In genomic region chr15:95850546-95850945, GRCm38 (mm10) we compare ENCODE assay signal across 18 mouse cellular contexts. TPM values are rescaled to one million over a fixed set of nuclear protein-coding genes. Genes with fewer than 3 reads are reported as not detected.
A peak's percentile ranks its signal among the peaks of the same experiment; 100 is the strongest.
DNase-seq lines count a peak whose midpoint lies in the region; ATAC-seq lines count a peak whose summit lies in the region.
"Had no signal": no experiment of that assay in that cellular context is flagged by ENCODE, and none has a peak within 500 bp of the region (broad histone marks: within the 10 kb centered on the region; RNA-seq: fewer than 3 reads in every experiment).

No protein-coding gene starts in this region.

- peak; percentile 22 for DNase-seq in A20 (ENCODE audit: low read depth, low spot score)
- no peak for DNase-seq in kidney, postnatal 4 days
- no peak for DNase-seq in kidney, adult 11 months
- DNase-seq in cerebellum, adult 18-20 months, result no peak
- DNase-seq: adrenal gland, adult 2 months; cerebellum, adult 9-10 months; heart, adult 18-20 months; kidney, adult 2 months; lung, postnatal 14 days; spleen, adult 18-20 months; thymus, postnatal 4 days had no signal

- H3K36me3 ChIP-seq in macrophage (ENCODE audit: inconsistent target), result no peaks in the 10 kb centered on the region
- H3K36me3 ChIP-seq in kidney, embryonic 16.5 days (ENCODE audit: insufficient read depth, low read length), result no peaks in the 10 kb centered on the region
- H3K36me3 ChIP-seq: hindbrain, embryonic 12.5 days; limb, embryonic 13.5 days; midbrain, embryonic 13.5 days had no signal

- H3K4me2 ChIP-seq in kidney, embryonic 16.5 days (replicated peaks; ENCODE audit: low read depth, low read length), result no peak overlapping the region
- H3K4me2 ChIP-seq: hindbrain, embryonic 12.5 days; limb, embryonic 13.5 days; midbrain, embryonic 13.5 days had no signal

- peak overlapping the region; percentile 48 for H3K27ac ChIP-seq in macrophage
- H3K27ac ChIP-seq in kidney, embryonic 16.5 days (ENCODE audit: low read length), result no peak overlapping the region
- H3K27ac ChIP-seq: hindbrain, embryonic 12.5 days; limb, embryonic 13.5 days; midbrain, embryonic 13.5 days had no signal

- ATAC-seq in CD4-positive, CD25-positive, alpha-beta regulatory T cell, adult 4 months, result peak; percentile 16
- ATAC-seq in granulocyte monocyte progenitor cell, adult 5-6 weeks (replicated peaks; ENCODE audit: poor library complexity, severe bottlenecking), result peak; percentile 92
- ATAC-seq in kidney, embryonic 16.5 days (ENCODE audit: low FRiP score, low TSS enrichment), result no peak
- ATAC-seq: midbrain, embryonic 13.5 days had no signal

- no peaks in the 10 kb centered on the region for H3K27me3 ChIP-seq in kidney, embryonic 16.5 days (ENCODE audit: insufficient read depth, low read length)
- H3K27me3 ChIP-seq: hindbrain, embryonic 12.5 days; limb, embryonic 13.5 days; midbrain, embryonic 13.5 days had no signal

- 11% methylated on average over 5 of the region's 5 CpGs for WGBS in macrophage (ENCODE audit: missing documents)
- WGBS in kidney, embryonic 16.5 days, result 92% methylated on average over 5 of the region's 5 CpGs

- no peak overlapping the region for H3K9ac ChIP-seq in kidney, embryonic 16.5 days (replicated peaks; ENCODE audit: low read length)
- H3K9ac ChIP-seq: hindbrain, embryonic 12.5 days; limb, embryonic 13.5 days; midbrain, embryonic 13.5 days had no signal

- H3K4me3 ChIP-seq in macrophage (ENCODE audit: inconsistent target), result no peak overlapping the region
- H3K4me3 ChIP-seq in kidney, embryonic 16.5 days (ENCODE audit: low read length), result no peak overlapping the region
- H3K4me3 ChIP-seq: hindbrain, embryonic 12.5 days; limb, embryonic 13.5 days; midbrain, embryonic 13.5 days had no signal

- peaks cover 44% of the 10 kb centered on the region for H3K4me1 ChIP-seq in kidney, embryonic 16.5 days (ENCODE audit: insufficient read depth, low read length)

- no peaks in the 10 kb centered on the region for H3K9me3 ChIP-seq in kidney, embryonic 16.5 days (ENCODE audit: low read length)
- H3K9me3 ChIP-seq: hindbrain, embryonic 12.5 days; limb, embryonic 13.5 days; midbrain, embryonic 13.5 days had no signal

- H3K79me2 ChIP-seq in macrophage (ENCODE audit: inconsistent target), result peaks cover 78% of the 10 kb centered on the region

RNA-seq across cellular contexts. Expression of gene Ano6, which starts 59.9 kb away (rescaled TPM):
- polyA plus RNA-seq in CD4-positive, CD25-positive, alpha-beta regulatory T cell, adult 4 months (2017; shearing (Covaris generic)), result 10 to 100 TPM; 34.8 to 54.6 TPM
- total RNA-seq in granulocyte monocyte progenitor cell, adult 5-6 weeks (2014; fragmentation: Nextera tagmentation), result 25.3 and 28.8 TPM in 2 replicates
- 28.7 and 30.9 TPM in 2 replicates for total RNA-seq in granulocyte monocyte progenitor cell, adult 5-6 weeks (2017)
- total RNA-seq in macrophage (2018; cell fraction: chromatin; rRNA removed), result 100 to 1,000 TPM; 179 to 920 (median 223) TPM
- total RNA-seq in macrophage (2018; cell fraction: cytosol; rRNA removed), result 100 to 1,000 TPM in 10 of 26 experiments, 10 to 100 TPM in 16; 54.7 to 124 (median 86.7) TPM
- 100 to 1,000 TPM; 107 to 458 (median 178) TPM for total RNA-seq in macrophage (2018; cell fraction: nucleus; rRNA removed)
- 71.9 to 124 TPM (median 74.2 TPM) in 3 replicates for polyA plus RNA-seq in macrophage (2018)
- 54.4 and 67.2 TPM in 2 replicates for polyA plus RNA-seq in kidney, embryonic 16.5 days (2015; fragmentation: Nextera tagmentation; extraction: Ambion mirVana)
